Mouse (Mus musculus) stomach, embryonic 14.5 days (tissue): ENCODE data around the gene Alas2. TPM values are rescaled to one million over a fixed set of nuclear protein-coding genes. Genes with fewer than 3 reads are reported as not detected.

ENCODE experiments used
- ATAC-seq: fragments of 200-750 bp; cut with Nextera tagmentation; 2 replicates; pipeline ENCODE4 v1.8.0; 2017; ENCODE audit warnings: low read depth, moderate TSS enrichment; ENCODE audit not compliant: insufficient number of reproducible peaks, insufficient read depth, low FRiP score
- H3K27ac ChIP-seq: fragments of 300-500 bp; sonication (generic); 2 replicates; pipeline ENCODE4 v1.5.1; 2014; ENCODE audit warnings: mild to moderate bottlenecking, low read length, moderate library complexity, mixed read lengths
- H3K27me3 ChIP-seq: fragments of 300-500 bp; sonication (generic); 2 replicates; pipeline ENCODE4 v1.6.1; 2014; ENCODE audit warnings: low read length, control low read depth, mixed read lengths; ENCODE audit not compliant: control insufficient read depth, insufficient read depth
- H3K36me3 ChIP-seq: fragments of 300-500 bp; sonication (generic); 2 replicates; pipeline ENCODE4 v1.6.1; 2014; ENCODE audit warnings: mild to moderate bottlenecking, control low read depth, low read length, moderate library complexity, mixed read lengths; ENCODE audit not compliant: control insufficient read depth, insufficient read depth
- H3K4me1 ChIP-seq: fragments of 300-500 bp; sonication (generic); 2 replicates; pipeline ENCODE4 v1.6.1; 2014; ENCODE audit warnings: low read length, control low read depth, mixed read lengths; ENCODE audit not compliant: control insufficient read depth, insufficient read depth
- H3K4me2 ChIP-seq: fragments of 300-500 bp; sonication (generic); replicated peaks from 2 replicates; pipeline ENCODE4 v1.6.1; 2014; ENCODE audit warnings: low read depth, low read length, control low read depth
- H3K4me3 ChIP-seq: fragments of 300-500 bp; sonication (generic); 2 replicates; pipeline ENCODE4 v1.5.1; 2014; ENCODE audit warnings: low read depth, low read length, control low read depth
- H3K9ac ChIP-seq: fragments of 300-500 bp; sonication (generic); replicated peaks from 2 replicates; pipeline ENCODE4 v1.6.1; 2014; ENCODE audit warnings: low read depth, mild to moderate bottlenecking, control low read depth, low read length, moderate library complexity, mixed read lengths
- H3K9me3 ChIP-seq: fragments of 300-500 bp; sonication (generic); 2 replicates; pipeline ENCODE4 v1.6.1; 2016; ENCODE audit warnings: low read depth, low read length, control low read depth; ENCODE audit not compliant: control insufficient read depth
- WGBS: fragments of 180-500 bp; shearing (Covaris S2); extraction: QIAGEN DNeasy Blood & Tissue Kit; methylation state at CpG from one replicate; pipeline ENCODE4 v1.1.7; 2014; 5-methylcytosine and 5-hydroxymethylcytosine counted together
- microRNA-seq: library from miRNA; unstranded; fragments of <30 nt; microRNA quantifications from one replicate; pipeline ENCODE4, GENCODE M21; 2016
- polyA plus RNA-seq: library from polyadenylated mRNA; unstranded; fragments of >200 nt; fragmentation: Nextera tagmentation; extraction: Ambion mirVana; gene quantifications from 2 replicates; pipeline ENCODE4 v1.2.1, GENCODE M21; 2014

Alas2 gene
- polyA plus RNA-seq, 1 experiment from 2014 or later = 25.8 TPM

- ATAC-seq = no peak
- WGBS = 77% methylated on average over 12 of the region's 12 CpGs
These were observed 46.3 kb downstream of the Alas2 start for GRCm38 (mm10) chrX:150593266-150594035.

GRCm38 (mm10) chrX:150594176-150594575, 47.0 kb downstream of the Alas2 start:
- no peak overlapping the region for H3K9ac ChIP-seq
- no peak overlapping the region for H3K4me3 ChIP-seq
- H3K36me3 ChIP-seq = no peaks in the 10 kb centered on the region
- 82% methylated on average over 3 of the region's 3 CpGs for WGBS
- no peak overlapping the region for H3K27ac ChIP-seq
- no peak for ATAC-seq
- H3K4me2 ChIP-seq = no peak overlapping the region
- H3K4me1 ChIP-seq = no peaks in the 10 kb centered on the region
- no peaks in the 10 kb centered on the region for H3K9me3 ChIP-seq
- H3K27me3 ChIP-seq = no peaks in the 10 kb centered on the region

More at GRCm38 (mm10) chrX:150593266-150594035, 46.3 kb downstream of the Alas2 start:
- no peak overlapping the region for H3K27ac ChIP-seq
- no peaks in the 10 kb centered on the region for H3K4me1 ChIP-seq
- H3K4me3 ChIP-seq = no peak overlapping the region
- H3K4me2 ChIP-seq = no peak overlapping the region
- no peaks in the 10 kb centered on the region for H3K9me3 ChIP-seq
- no peak overlapping the region for H3K9ac ChIP-seq
- no peaks in the 10 kb centered on the region for H3K27me3 ChIP-seq
- H3K36me3 ChIP-seq = no peaks in the 10 kb centered on the region

GRCm38 (mm10) chrX:150595016-150595760, 48.0 kb downstream of the Alas2 start:
- no peak overlapping the region for H3K27ac ChIP-seq
- H3K4me2 ChIP-seq = no peak overlapping the region
- no peaks in the 10 kb centered on the region for H3K27me3 ChIP-seq
- 78% methylated on average over 9 of the region's 9 CpGs for WGBS
- H3K9ac ChIP-seq = no peak overlapping the region
- H3K36me3 ChIP-seq = no peaks in the 10 kb centered on the region
- no peak overlapping the region for H3K4me3 ChIP-seq
- H3K9me3 ChIP-seq = no peaks in the 10 kb centered on the region
- H3K4me1 ChIP-seq = no peaks in the 10 kb centered on the region
- ATAC-seq = no peak

GRCm38 (mm10) chrX:150598882-150599281, 51.7 kb downstream of the Alas2 start:
- Histone ChIP-seq H3K9me3 (no peaks in the 10 kb centered on the region), H3K4me3 (no peak overlapping the region), H3K4me2 (no peak overlapping the region), H3K27me3 (no peaks in the 10 kb centered on the region), H3K36me3 (no peaks in the 10 kb centered on the region), H3K9ac (no peak overlapping the region), H3K27ac (no peak overlapping the region), H3K4me1 (no peaks in the 10 kb centered on the region)
- no peak for ATAC-seq
- WGBS = 78% methylated on average over 2 of the region's 2 CpGs

Small RNAs within 50 kb of the gene (microRNA-seq; reads per million reads assigned to microRNA genes)
- not detected for gene Mir3620

Other genes with a start within 250 kb of the Alas2 start
- 36.1 and 41.5 TPM in 2 replicates for gene Tmem29, start 88.2 kb upstream of the Alas2 start, polyA plus RNA-seq
- 6.9 and 9.5 TPM in 2 replicates for gene Pfkfb1, start 40.9 kb downstream of the Alas2 start, polyA plus RNA-seq
- 17.5 and 20.9 TPM in 2 replicates for gene Apex2, start 42.5 kb downstream of the Alas2 start, polyA plus RNA-seq
- 32.4 and 34.5 TPM in 2 replicates for gene Tro, start 110.2 kb downstream of the Alas2 start, polyA plus RNA-seq